Mouse (Mus musculus): ENCODE measurements at regions not wholly inside any gene's neighbourhood (a gene's known extent, or its start where the extent isn't known, plus 50 kb on each side); places are given as distances from the start of the nearest gene placed in this dataset.
A peak's percentile ranks its signal among the peaks of the same experiment; 100 is the strongest.

GRCm38 (mm10) chr2:110426881-110427280 is 63.9 kb upstream of the Fibin start:
- peak; percentile 93 for DNase-seq

GRCm38 (mm10) chr2:110452694-110453093 is 89.7 kb upstream of the Fibin start:
- DNase-seq = no peak

GRCm38 (mm10) chr2:110472307-110472995 is 109.5 kb upstream of the Fibin start:
- no peak for DNase-seq

- DNase-seq = no peak
Observed at GRCm38 (mm10) chr2:110476591-110476990, 113.6 kb upstream of the Fibin start.

GRCm38 (mm10) chr2:110481327-110481726 is 115.8 kb upstream of the Slc5a12 start:
- no peak for DNase-seq

- no peak for DNase-seq
Observed at GRCm38 (mm10) chr2:110486201-110486600, 110.9 kb upstream of the Slc5a12 start.

- peak; percentile 93 for DNase-seq
Observed at GRCm38 (mm10) chr2:110486724-110487123, 110.4 kb upstream of the Slc5a12 start.

GRCm38 (mm10) chr2:110487950-110488349 is 109.1 kb upstream of the Slc5a12 start:
- peak; percentile 91 for DNase-seq

GRCm38 (mm10) chr2:110501786-110502185 is 95.3 kb upstream of the Slc5a12 start:
- no peak for DNase-seq

GRCm38 (mm10) chr2:110508162-110508748 is 88.8 kb upstream of the Slc5a12 start:
- no peak for DNase-seq

- peak; percentile 87 for DNase-seq
Observed at GRCm38 (mm10) chr2:110523173-110523803, 73.8 kb upstream of the Slc5a12 start.

GRCm38 (mm10) chr2:110528191-110528590 is 68.9 kb upstream of the Slc5a12 start:
- DNase-seq = no peak

GRCm38 (mm10) chr2:110540140-110540539 is 57.0 kb upstream of the Slc5a12 start:
- no peak for DNase-seq

GRCm38 (mm10) chr2:110540570-110541357 is 56.3 kb upstream of the Slc5a12 start:
- DNase-seq = no peak

GRCm38 (mm10) chr2:110541358-110541737 is 55.8 kb upstream of the Slc5a12 start:
- no peak for DNase-seq
